Mouse (Mus musculus): Measurements from ENCODE around the gene Ncs1.

Ncs1 gene

DNA sequence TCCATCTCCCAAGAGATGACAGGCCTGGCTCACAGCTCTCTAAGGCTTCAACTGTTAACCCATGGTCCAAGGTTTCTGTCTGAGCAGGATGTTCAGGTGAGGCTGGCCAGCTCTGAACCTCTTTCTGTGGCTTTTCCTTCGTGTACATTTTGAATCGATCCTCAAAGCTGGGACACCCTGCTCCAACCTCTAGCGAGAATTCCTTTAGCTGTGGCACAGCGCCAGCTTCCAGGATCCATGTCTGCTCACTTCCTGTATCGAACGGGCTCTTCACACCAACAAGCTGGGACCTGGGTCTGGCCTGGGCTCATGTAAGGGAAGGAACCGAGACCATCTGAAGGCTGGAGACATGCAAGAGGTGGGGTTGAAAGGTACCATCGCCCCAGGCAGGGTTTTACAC, 1.4 kb upstream of the Ncs1 start:
- in situ Hi-C loops (cut with MboI, MseI) = no loop called here

DNA sequence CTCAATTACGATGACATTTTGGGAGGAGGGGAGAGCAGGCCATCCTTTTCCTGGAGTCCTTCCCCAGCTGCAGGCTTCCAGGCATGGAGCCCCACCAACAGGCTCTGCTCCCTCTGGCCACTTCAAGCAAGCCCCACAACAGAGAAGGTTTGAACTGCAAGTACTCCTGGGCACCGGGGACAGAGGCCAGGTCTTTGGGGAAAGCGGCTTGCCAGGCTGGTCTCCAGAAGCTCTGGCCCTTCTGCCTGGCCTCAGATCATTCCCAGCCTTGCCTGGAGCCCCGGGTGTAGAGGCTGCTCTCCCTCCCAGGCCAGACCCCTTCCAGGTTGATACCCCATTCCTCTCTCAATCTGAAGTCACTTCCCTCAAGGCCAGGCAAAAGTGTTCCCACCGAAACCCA, 572 bp upstream of the Ncs1 start:
- in situ Hi-C loops (cut with MboI, MseI) = no loop called here

DNA sequence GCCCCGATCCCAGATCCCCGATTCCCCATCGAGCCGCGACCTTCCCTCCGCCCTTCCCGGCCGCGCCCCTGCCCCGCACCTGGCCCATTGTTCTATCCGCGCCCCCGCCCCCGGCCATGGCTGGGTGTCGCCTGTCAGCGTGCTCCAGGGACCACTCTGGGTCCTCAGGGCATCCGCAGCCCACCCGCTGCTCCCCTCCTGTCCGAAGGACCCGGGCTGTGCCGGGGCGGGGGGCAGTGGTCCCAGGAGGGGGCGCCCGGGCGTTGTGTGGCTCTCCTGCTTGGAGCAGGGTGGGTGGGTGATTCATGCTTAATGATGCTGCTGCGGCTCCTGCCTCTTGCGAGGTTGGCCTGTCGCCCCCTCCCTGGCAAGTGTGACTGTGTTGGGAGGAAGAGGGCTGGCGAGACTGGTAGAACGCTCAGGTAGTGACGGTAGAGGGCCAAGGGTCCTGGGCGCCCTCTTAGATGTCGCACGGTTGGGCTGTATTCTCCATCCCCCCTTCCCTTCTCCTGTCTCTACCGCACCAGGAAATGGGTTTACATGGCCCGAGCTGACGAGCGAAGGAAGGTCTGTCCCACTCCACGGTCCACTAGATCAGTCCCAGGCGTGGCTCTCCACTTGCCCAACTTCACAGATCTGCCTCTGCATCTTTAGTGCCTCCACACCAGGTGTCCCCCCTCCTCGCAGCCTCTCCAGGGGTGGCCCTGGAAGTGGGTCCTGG, 788 bp downstream of the Ncs1 start:
- in situ Hi-C loops (cut with MboI, MseI) = no loop called here

DNA sequence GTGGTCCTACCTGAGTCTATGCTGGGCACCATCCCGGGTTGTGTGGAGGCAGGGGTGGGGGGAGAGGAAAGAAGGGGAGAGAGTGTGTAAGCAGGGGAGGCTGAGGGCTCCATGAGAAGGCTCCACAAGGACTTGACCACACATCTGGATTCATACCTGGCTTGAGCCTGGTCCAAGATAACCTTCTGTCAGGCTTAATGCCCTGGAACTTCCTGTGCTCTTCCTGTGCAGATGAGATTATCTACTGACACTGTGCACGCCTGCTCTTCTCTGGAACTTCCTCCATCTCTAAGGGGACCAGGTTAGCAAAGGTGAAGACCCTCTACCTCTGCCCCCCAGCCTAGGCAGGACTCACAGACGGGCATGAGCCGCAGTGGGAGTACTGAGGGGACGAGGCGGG, 3.2 kb downstream of the Ncs1 start:
- in situ Hi-C loops (cut with MboI, MseI) = no loop called here

DNA sequence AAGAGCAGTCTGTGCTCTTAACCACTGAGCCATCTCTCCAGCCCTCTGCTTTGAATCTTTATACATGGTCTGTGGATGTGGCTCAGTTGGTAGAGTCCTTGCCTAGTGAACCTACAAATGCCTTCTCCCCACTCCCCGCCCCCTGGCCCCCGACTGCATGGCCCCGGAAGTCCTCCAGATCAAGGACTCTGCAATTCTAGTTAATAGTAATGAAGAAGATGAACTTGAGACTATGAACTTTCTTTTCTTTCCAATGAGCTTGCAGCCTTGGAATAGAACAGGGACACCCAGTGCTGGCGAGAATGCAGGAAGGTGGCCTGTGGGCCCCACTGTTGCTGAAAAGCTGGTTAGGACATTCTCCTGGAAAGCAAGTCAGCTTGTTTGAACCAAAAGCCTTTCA, 6.5 kb downstream of the Ncs1 start:
- in situ Hi-C loops (cut with MboI, MseI) = no loop called here

DNA sequence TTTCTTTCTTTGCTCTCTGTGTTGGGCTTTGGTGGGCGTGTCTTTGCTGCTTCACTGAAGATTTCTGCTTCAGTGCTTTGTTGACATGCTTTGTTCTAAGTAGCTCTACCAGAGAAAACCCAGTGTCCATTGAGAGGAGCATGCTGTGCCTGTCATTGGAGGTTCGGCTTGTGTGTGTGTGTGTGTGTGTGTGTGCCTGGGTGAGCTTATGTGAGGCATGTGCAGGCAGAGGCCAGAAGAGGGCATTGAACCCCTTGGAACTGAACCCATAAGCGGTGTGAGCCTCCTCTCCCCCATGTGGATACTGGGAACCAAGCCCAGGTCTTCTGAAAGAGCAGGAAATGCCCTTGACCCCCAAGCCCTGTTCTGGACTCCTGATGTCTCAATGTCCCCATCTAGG, 7.8 kb downstream of the Ncs1 start:
- in situ Hi-C loops (cut with MboI, MseI) = no loop called here

DNA sequence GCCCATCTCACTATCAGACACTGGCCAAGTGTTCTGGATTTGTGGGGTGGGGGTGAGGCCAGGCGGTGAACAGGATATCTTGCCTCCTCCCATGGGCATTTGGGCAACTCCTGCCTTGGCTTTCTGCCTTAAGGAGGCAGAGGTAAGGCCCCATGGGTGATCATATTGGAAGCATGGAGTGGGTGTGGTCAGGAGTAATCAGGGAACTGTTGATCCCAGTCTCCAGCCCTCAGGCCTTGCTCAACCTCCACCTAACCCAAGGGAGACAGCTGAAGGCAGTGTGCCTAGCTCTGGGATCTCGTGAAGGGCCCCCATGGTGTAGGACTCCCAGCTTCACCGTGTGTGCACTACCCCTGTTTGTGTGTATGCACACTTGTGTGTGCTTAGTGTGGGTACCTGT, 9.2 kb downstream of the Ncs1 start:
- in situ Hi-C loops (cut with MboI, MseI) = no loop called here

DNA sequence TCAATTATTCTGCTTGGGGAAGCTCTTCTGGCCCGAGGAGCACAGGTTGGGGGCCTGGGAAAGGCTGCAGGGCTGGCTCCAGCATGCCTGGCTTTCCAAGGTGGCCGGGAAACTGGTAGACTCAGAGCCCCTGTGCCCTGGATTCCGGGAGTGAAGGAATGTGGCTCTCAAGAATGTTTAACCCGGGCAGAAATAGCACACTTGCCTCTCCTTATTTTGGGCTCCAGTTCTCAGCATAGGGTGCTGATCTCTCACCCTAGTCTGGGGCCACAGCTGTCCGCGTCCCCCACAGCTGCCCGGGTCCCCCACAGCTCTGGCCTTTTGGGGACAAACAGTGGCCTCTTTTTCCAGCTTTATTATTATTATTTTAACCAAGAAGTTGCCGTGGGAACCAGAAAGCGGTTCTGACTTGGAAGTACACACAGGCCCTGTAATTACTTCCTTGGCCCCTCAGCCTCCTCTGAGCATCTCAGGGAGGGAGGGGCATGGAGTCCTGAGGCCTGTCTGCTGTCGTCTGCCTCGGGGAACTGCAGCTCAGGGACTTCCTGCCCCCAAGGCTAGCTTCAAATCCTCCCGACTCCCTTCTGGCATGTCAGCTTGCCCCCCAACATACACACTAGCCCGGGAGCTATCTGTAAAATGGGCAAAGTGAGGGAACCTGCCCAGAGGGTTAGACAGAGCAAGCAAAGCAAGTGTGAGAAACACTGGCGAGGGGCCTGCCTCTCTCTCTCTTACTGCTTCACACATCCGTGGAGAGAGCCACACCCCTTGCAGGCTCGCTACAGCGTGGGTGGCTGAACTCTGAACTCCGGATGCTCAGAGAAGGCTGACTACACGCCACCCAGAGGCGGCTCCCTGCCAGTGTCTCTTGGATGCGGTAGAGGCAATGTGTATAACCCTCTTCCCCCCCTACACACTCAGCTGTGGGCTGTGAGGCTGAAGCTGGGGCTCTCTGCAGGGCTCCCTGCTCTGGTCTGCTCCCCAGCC, 10.6 kb downstream of the Ncs1 start:
- in situ Hi-C loops (cut with MboI, MseI) = no loop called here

DNA sequence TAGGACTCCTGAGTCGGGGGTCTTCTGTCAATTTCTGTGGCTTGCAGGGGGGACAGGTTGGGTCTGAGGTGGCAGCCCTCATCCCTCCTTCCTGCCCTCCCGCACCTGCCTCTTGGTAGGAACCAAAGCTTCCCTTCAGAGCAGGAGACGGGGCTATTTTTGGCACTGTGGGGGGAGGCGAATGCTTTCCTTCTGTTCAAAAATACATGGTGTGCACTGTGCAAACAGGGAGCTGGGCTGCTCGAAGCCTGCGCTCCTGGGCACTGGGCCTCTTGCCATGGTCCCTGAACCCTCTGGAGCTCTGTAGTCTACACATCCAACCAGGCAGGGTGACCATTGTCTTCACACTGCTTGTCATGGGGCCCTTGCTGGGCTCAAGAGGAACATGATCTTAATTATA, 11.5 kb downstream of the Ncs1 start:
- in situ Hi-C loops (cut with MboI, MseI) = no loop called here

DNA sequence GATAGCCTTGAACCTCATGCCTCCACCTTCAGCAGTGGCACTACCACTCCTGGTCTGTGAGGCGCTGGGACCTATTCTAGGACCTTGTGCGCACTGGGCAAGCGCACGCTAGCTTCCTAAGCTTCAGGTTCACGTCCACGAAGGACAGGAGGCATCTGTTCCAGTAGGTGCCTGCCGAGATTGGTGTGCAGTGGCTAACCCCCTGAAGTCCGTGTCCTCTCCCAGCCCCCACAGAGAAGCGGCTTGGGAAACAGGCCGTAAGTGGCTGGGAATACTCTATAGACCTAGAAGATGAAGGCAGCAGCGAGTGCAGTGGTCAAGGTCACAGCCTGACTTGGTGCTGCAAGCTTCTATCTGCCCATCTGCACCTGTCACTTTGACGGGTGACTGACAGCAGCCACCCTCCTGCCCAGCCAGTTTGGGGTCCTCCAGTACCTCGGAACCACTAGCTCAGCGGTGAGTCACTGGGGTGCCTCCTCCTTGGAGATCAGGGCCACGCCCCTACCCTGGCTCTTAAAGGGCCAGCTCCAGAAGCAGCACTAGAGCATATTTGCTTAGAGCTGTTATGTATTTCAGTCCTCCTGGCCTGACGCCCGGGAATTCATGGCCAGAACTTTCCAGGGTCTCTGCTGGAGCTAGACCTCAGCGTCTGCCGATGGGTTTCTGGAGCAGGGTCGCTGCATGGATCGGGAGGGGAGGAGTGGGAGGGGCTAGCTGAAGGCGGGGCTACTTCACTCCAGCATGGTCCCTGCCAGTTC, 13.2 kb downstream of the Ncs1 start:
- in situ Hi-C loops (cut with MboI, MseI) = no loop called here

DNA sequence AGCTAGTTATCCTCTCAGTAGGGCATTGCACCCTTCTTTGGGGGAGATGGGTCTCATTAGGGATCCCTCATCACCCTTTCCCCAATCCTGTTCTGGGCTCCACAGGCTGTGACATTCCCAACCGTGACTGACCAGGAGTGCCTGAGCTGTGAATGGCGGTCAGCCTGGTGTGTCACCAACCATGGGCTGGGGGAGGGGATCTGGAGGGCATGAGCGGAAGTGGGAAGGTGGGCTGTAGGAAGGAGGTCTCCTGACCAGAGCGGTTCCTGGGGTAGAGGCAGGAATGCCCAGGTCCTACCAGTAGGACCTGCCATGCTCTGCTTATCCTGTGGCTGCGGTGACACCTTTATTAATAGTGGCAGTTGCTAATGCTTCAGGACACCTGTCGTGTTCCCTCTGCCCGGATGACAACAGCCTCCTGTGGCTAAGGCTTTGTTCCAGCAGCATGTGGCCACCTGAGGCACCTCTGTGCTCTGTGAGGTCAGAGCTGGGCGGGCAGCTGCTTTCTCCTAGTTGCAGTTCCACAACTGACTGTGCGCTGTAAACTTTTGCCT, 13.8 kb downstream of the Ncs1 start:
- in situ Hi-C loops (cut with MboI, MseI) = no loop called here

DNA sequence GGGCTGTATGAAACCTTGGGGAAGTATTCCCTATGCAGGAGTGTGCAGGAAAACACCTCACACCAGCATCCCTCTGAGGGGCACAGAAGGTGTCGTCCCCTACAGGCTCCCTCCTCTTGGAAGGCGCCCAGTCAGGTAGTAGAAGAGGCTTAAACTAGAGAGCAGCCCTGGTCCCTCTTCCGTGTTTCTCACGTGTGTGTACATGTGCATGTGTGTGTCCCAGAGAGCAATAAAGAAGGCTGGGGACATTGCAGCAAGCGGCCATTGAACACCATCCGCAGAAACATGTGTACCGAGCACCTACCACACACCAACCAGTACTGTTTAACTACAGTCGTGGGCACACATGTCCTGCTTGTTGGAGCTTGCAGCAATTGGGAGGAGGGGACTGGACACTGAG, 14.9 kb downstream of the Ncs1 start:
- in situ Hi-C loops (cut with MboI, MseI) = no loop called here

DNA sequence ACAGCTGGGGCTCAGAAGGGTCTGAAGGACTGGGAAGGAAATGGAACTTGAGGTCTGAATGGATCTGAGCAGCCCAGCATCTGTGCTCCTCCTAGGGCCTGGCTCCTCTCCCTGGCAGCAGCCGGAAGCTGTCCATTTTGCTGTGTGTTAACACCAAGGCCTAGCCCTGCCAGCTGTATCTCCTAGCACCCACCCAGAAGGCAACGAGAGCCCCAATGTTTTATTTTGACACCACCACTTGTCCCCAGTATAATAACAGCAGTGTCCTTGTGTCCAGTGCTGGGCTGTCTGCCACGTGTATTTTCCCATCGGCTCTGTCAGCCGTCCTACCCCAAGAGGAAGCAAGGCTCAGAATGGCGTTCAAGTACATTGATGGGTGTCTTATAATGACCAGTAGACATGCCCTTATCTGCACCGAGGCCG, 17.4 kb downstream of the Ncs1 start:
- in situ Hi-C loops (cut with MboI, MseI) = no loop called here

DNA sequence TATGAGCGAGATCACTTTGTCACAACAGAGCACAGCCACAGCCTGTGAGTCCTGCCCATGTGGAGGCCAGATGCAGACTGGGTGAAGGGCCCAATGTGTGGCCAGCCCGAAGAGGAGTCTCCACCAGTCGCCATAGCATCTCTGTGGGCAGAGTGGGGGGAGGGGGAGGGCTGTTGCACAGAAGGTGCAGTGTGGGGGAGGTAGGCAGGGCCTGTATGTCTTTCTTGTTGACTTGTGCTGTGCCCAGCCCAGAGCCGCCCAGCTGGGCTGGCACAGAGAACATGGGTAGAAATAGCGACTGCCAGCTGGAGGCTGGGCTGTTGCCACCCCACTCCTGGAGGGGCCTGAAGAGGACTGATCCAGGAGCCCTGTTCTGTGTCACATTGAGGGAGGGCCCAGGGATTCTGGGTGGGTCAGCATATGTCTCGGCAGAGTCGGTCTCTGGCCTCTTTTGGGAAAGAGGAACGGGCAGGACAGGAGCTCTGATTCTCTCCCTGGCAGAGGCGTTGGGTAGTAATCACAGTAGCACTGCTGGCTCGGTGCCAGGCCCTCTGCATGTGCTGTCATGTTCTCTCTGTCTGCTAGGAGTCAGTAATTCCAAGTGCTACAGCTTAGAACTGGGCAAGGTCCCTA, 18.2 kb downstream of the Ncs1 start:
- in situ Hi-C loops (cut with MboI, MseI) = no loop called here

DNA sequence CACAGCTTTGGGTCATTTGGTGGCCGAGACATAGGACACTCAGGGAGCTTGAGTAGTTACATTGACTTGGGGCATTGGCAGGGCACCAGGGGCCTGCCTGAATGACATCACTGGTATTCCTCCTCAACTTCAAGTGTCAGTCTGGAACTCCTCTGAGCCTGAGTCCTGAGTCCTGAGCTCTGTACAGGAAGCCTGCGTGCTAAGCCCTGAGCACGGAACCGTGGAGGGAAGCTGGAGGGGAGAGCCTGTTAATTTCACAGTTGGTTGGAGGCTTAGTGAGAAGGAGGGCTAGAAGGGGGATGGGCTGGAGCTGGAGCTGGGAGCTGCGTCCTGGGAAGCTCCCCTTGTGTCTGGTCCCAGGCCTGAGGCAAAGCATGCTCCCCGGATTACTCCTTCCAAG, 21.8 kb downstream of the Ncs1 start:
- in situ Hi-C loops (cut with MboI, MseI) = no loop called here

DNA sequence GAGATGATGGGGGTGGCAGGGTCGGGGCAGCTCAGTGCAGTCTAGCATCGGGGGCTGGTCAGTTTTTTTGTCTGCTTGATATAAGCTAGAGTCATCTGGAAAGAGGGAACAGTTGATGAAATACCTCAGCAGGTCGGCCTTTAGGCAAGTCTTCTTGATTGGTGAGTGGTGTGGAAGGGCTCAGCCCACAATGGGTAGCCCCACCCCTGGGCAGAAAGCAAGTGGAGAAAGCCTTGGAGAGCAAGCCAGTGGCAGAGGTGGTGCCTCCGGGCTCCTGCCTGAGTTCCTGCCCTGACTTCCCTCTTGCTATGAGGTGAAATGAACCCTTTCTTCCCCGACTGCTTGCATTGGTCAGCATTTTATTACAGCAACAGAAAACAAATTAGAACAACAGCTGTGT, 23.0 kb downstream of the Ncs1 start:
- in situ Hi-C loops (cut with MboI, MseI) = no loop called here

DNA sequence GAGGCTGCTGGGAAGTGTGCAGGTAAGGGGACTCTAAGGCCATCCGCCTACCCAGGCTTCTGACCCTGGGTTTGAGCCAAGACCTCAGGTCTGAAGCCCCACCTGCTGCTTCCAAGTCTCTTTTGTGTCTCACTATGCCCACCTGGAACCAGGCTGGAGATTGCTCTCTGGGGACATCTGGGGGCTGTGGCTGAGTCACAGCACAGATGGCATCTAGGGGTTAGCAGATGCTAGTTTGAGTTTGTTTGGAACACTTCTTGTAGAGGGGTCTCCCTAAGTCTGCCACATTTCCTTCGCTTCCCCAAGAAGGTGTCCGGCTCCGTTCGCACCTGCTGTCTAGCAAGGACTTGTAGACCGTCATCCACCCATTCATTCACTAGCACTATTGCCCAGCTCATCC, 23.6 kb downstream of the Ncs1 start:
- in situ Hi-C loops (cut with MboI, MseI) = no loop called here

DNA sequence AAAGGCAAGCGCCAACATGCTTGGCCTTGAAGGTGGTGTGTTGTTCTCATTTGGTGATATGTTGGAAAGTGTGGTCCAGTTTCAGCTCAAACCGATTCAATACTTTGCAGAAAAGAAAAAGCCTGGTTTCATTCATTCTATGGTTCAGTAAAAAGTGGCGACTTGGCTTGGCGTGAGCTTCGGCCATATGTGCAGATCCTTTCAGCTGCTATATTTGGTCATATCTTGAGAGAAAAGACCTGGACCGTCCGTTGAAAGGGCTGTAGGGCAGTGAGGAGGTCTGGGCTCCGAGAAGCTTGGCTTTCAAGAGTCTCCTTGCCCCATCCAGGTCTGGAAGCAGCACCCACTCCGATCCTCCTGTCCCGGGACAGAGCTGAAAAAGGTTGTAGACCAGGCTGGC, 24.2 kb downstream of the Ncs1 start:
- in situ Hi-C loops (cut with MboI, MseI) = no loop called here

DNA sequence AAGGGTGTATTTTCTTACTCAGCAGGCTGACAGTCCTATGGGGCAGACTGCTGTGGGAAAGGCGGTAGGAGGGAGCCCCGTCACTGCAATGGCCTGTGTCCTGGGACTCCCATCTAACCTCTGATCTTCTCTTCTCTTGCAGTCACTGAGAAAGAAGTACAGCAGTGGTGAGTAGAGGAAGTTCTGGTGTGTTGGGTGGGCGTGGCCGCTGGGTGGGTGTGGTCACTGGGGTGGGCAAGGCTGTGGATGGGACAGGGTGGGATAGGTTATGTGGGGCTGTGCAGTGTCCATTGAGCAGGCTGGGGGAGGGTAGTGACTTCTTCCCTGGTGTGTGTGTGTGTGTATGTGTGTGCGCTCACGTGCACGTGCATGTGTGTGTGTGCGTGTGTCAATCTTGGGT, 24.8 kb downstream of the Ncs1 start:
- in situ Hi-C loops (cut with MboI, MseI) = no loop called here

DNA sequence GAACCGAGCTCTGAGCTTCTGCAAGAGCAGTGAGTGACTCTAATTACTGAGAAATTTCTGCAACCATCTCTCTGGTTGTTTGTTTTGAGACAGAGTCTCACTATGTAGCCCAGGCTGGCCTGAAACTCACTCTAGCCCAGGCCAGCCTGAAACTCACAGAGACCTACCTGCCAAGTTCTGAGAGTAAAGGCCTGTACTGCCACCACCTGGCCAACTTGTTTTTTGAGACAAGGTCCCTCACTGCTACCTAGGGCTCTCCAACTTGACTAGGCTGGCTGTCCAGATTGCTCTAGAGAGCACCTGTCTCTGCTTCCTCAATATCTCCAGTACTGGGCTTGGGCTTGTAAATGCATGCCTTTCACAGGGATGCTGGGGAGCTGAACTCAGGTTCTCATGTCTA, 25.4 kb downstream of the Ncs1 start:
- in situ Hi-C loops (cut with MboI, MseI) = no loop called here

DNA sequence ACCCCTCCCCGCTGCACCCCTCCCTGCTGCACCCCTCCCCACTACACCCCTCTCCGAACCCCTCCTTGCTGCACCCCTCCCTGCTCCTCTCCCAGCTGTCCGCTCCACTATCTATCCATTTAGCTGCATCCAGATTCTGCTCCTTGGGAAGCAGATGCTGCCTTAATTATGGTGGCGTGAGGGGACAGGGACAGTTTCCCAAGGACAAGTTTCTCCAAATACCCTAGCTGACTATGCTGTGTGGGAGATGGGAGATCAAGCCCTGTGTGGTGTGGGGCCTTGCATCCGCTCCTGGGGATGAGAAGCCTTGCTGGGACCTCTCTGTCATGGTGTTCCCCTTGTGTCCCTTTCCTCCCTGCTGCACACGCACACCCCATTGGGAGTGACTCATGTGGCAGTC, 29.4 kb downstream of the Ncs1 start:
- in situ Hi-C loops (cut with MboI, MseI) = loop anchor here (5.0 kb wide), 2 partner anchors 48 to 78 kb away; no protein-coding TSS in a partner anchor

Data from T-helper 17 cell (primary cell).